Mouse (Mus musculus): Measurements from ENCODE around the gene Inca1. TPM values are rescaled to one million over a fixed set of nuclear protein-coding genes. Genes with fewer than 3 reads are reported as not detected.
A peak's percentile ranks its signal among the peaks of the same experiment; 100 is the strongest.

Gene Inca1
- total RNA-seq (2014; rRNA removed) = 0.72 and 0.94 TPM in 2 replicates
- 2.3 and 3.1 TPM in 2 replicates for polyA plus RNA-seq (2015; fragmentation: Nextera tagmentation; extraction: Ambion mirVana)

- ATAC-seq = peak; percentile 97
- peaks cover 14% of the 10 kb centered on the region for H3K4me1 ChIP-seq (ENCODE audit: insufficient read depth, low read length)
- DNase-seq (ENCODE audit: low spot score) = peak; percentile 95
- peaks cover 6% of the 10 kb centered on the region for H3K36me3 ChIP-seq (ENCODE audit: insufficient read depth, low read length)
- H3K9ac ChIP-seq (replicated peaks; ENCODE audit: low read length) = peak within 1 kb of the TSS; percentile 90
- 1% methylated on average over 61 of the region's 69 CpGs for WGBS
- H3K4me2 ChIP-seq (ENCODE audit: low read depth, low read length) = peak within 1 kb of the TSS; percentile 94
- peak within 1 kb of the TSS; percentile 77 for H3K4me3 ChIP-seq (ENCODE audit: low read length)
- peak within 1 kb of the TSS; percentile 88 for H3K27ac ChIP-seq
- H3K27me3 ChIP-seq (ENCODE audit: insufficient read depth, low read length) = no peaks in the 10 kb centered on the region
- H3K9me3 ChIP-seq (ENCODE audit: low read length) = no peaks in the 10 kb centered on the region
- no peak for TF ChIP-seq CTCF (IDR thresholded peaks at IDR 0.05; ENCODE audit: low read depth)
These were observed at the start of gene Inca1, which contains the start of gene Kif1c for GRCm38 (mm10) chr11:70699722-70700556. Gene Inca1 (minus strand): TSS chr11:70700155. Gene Kif1c (plus strand): TSS chr11:70700548.

- H3K4me1 ChIP-seq (ENCODE audit: insufficient read depth, low read length) = no peaks in the 10 kb centered on the region
- no peaks in the 10 kb centered on the region for H3K27me3 ChIP-seq (ENCODE audit: insufficient read depth, low read length)
- no peak for TF ChIP-seq CTCF (IDR thresholded peaks at IDR 0.05; ENCODE audit: low read depth)
- no peak overlapping the region for H3K4me2 ChIP-seq (ENCODE audit: low read depth, low read length)
- no peak overlapping the region for H3K4me3 ChIP-seq (ENCODE audit: low read length)
- no peak for DNase-seq (ENCODE audit: low spot score)
- no peaks in the 10 kb centered on the region for H3K36me3 ChIP-seq (ENCODE audit: insufficient read depth, low read length)
- no peak overlapping the region for H3K27ac ChIP-seq
- no peak for ATAC-seq
- WGBS = 86% methylated on average over 4 of the region's 4 CpGs
- no peaks in the 10 kb centered on the region for H3K9me3 ChIP-seq (ENCODE audit: low read length)
- H3K9ac ChIP-seq (replicated peaks; ENCODE audit: low read length) = no peak overlapping the region
These were observed 48.1 kb upstream of the Inca1 start for GRCm38 (mm10) chr11:70747876-70748545.

GRCm38 (mm10) chr11:70745636-70746035 lies 45.7 kb upstream of the Inca1 start:
- 86% methylated on average over 7 of the region's 7 CpGs for WGBS
- no peak for ATAC-seq
- no peak for TF ChIP-seq CTCF (IDR thresholded peaks at IDR 0.05; ENCODE audit: low read depth)
- H3K4me2 ChIP-seq (ENCODE audit: low read depth, low read length) = no peak overlapping the region
- no peak overlapping the region for H3K27ac ChIP-seq
- no peaks in the 10 kb centered on the region for H3K36me3 ChIP-seq (ENCODE audit: insufficient read depth, low read length)
- H3K4me3 ChIP-seq (ENCODE audit: low read length) = no peak overlapping the region
- no peaks in the 10 kb centered on the region for H3K9me3 ChIP-seq (ENCODE audit: low read length)
- no peaks in the 10 kb centered on the region for H3K4me1 ChIP-seq (ENCODE audit: insufficient read depth, low read length)
- no peak overlapping the region for H3K9ac ChIP-seq (replicated peaks; ENCODE audit: low read length)
- no peaks in the 10 kb centered on the region for H3K27me3 ChIP-seq (ENCODE audit: insufficient read depth, low read length)
- no peak for DNase-seq (ENCODE audit: low spot score)

DNA sequence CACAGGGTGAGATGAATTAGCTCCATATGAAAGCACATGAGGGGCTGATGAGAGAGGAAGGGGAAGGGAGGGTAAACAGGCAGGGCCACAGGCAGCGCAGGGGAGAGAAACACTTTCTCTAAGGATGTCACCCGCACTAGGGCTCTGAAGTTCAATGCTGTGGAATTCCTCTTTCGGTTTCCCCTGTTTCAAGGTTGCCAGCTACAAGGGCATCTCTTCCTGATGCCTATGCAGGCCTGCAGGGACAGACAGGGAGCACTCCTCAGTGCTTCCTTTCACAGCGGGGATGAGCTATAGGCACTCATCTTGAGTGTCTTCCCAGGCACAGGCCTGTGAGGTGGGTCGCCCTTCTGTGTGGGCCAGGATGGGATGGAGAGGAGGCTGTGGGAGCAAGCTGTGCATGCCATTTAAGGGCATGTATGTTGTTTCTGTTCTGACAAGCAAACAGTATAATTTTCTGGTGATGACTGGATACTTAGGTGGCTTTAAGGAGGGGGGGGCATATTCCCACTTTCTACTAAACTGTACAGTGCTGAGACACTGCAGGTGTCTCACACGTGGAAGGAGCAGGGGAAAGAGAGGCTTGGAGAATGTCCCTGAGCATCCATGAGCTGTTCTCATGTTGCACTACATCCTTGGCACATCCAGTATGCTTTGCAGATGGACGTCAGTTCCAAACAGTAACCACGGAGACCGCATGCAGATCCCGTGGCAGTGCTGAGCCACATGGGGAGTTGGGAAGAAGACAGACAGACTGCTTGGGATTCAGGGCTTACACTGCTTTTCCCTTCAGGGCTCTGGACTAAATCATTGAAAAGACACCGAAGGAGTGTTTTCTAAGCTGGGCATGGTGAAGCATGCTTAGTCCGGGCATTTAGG lies 42.9 kb upstream of the Inca1 start:
- no peak overlapping the region for H3K9ac ChIP-seq (replicated peaks; ENCODE audit: low read length)
- no peak overlapping the region for H3K4me3 ChIP-seq (ENCODE audit: low read length)
- no peak for TF ChIP-seq CTCF (IDR thresholded peaks at IDR 0.05; ENCODE audit: low read depth)
- H3K4me1 ChIP-seq (ENCODE audit: insufficient read depth, low read length) = no peaks in the 10 kb centered on the region
- ATAC-seq = peak; percentile 47; the same call in 1 of the 2 replicates
- 67% methylated on average over 12 of the region's 12 CpGs for WGBS
- no peaks in the 10 kb centered on the region for H3K36me3 ChIP-seq (ENCODE audit: insufficient read depth, low read length)
- peak; percentile 55 for DNase-seq (ENCODE audit: low spot score)
- H3K27me3 ChIP-seq (ENCODE audit: insufficient read depth, low read length) = no peaks in the 10 kb centered on the region
- no peak overlapping the region for H3K4me2 ChIP-seq (ENCODE audit: low read depth, low read length)
- H3K9me3 ChIP-seq (ENCODE audit: low read length) = no peaks in the 10 kb centered on the region
- H3K27ac ChIP-seq = no peak overlapping the region

DNA sequence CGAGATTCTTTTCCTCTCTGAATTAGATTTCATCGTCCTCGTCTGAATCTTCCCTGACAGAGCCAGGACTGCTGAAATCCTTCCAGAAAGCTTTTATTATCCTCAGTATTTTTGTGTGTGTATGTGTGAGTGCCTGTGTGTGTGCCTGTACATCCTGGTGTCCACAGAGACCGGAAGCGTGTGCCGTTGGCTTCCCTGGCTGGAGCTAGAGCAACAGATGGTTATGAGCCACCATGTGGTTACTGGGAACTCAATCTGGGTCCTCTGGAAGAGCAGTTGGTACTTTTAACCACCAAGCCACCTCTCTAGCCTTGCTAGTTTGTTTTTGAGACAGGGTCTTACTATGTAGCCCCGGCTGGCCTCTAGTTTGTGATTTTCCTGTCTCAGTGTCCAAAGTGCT lies 42.2 kb upstream of the Inca1 start:
- ATAC-seq (no peak), DNase-seq (ENCODE audit: low spot score) (no peak)
- no peaks in the 10 kb centered on the region for H3K4me1 ChIP-seq (ENCODE audit: insufficient read depth, low read length)
- no peaks in the 10 kb centered on the region for H3K36me3 ChIP-seq (ENCODE audit: insufficient read depth, low read length)
- no peak overlapping the region for H3K4me3 ChIP-seq (ENCODE audit: low read length)
- no peak overlapping the region for H3K9ac ChIP-seq (replicated peaks; ENCODE audit: low read length)
- no peaks in the 10 kb centered on the region for H3K9me3 ChIP-seq (ENCODE audit: low read length)
- H3K27ac ChIP-seq = no peak overlapping the region
- TF ChIP-seq CTCF (IDR thresholded peaks at IDR 0.05; ENCODE audit: low read depth) = no peak
- WGBS = 82% methylated on average over 7 of the region's 7 CpGs
- no peak overlapping the region for H3K4me2 ChIP-seq (ENCODE audit: low read depth, low read length)
- no peaks in the 10 kb centered on the region for H3K27me3 ChIP-seq (ENCODE audit: insufficient read depth, low read length)

DNA sequence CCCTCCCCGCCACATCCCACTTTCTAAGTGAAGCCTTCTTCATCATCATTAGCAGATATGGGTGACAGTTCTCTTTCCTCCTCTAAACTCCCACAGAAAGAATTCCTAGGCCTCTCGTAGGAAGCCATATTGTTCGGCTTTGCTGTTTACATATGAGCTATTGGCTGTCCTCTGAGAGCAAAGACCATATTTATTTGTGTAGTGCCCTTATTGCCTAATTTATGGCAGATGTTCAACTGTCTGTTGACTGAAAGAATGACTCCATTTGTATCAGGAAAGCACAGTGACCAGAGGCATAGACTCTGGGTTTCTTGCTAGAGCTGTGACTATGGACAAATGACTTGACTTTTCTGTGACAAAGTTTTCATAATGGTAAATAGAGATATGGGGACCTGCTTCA lies 41.6 kb upstream of the Inca1 start:
- no peak overlapping the region for H3K4me2 ChIP-seq (ENCODE audit: low read depth, low read length)
- H3K27ac ChIP-seq = no peak overlapping the region
- H3K9me3 ChIP-seq (ENCODE audit: low read length) = no peaks in the 10 kb centered on the region
- no peak overlapping the region for H3K4me3 ChIP-seq (ENCODE audit: low read length)
- no peaks in the 10 kb centered on the region for H3K27me3 ChIP-seq (ENCODE audit: insufficient read depth, low read length)
- H3K36me3 ChIP-seq (ENCODE audit: insufficient read depth, low read length) = no peaks in the 10 kb centered on the region
- ATAC-seq (no peak), DNase-seq (ENCODE audit: low spot score) (no peak)
- no peaks in the 10 kb centered on the region for H3K4me1 ChIP-seq (ENCODE audit: insufficient read depth, low read length)
- TF ChIP-seq CTCF (IDR thresholded peaks at IDR 0.05; ENCODE audit: low read depth) = no peak
- WGBS = 91% methylated on average over 3 of the region's 3 CpGs
- H3K9ac ChIP-seq (replicated peaks; ENCODE audit: low read length) = no peak overlapping the region
